Mouse (Mus musculus): ENCODE results near the gene Ankmy2.

The Ankmy2 gene

DNA sequence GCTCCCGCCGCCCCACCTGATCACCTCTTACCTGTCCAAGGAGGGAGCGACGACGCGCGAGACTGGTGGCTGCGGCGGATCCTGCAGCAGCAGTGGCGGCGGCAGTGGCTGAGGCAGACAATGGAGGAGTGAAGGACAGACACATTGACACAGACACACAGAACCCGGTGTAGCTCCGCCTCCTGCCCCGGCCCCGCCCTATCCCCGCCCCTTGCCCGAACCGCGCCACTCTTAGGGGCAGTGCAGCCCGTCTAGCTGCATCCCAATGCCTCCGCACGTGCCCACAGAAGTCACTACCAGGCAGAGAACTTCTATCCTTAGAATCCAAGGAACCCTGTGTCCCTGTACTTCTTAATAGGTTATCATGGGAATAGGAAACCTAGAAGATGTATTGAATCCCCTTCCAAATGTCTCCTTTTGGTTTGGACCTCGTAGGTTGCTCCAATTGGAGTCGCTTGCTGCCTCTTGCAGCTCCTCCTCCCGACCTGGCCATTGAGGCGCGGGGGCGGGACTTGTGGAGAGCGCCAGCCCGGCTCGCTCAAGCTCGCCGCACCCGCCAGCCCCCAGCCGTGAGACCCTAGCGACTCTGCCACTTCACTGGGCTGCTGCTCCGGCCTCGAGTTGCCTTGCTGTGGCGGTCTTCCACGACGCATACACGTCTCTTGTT, at the start of gene Ankmy2:
TSS of gene Ankmy2 (plus strand) at position 478 of the 667 bp plus-strand sequence.
- peak; percentile 89 to 90 for DNase-seq

- DNase-seq = no peak
These were observed 48.5 kb upstream of the Ankmy2 start for GRCm38 (mm10) chr12:36108442-36108841.

GRCm38 (mm10) chr12:36110457-36110856, 46.5 kb upstream of the Ankmy2 start:
- no peak for DNase-seq

- DNase-seq = no peak
These were observed 45.8 kb upstream of the Ankmy2 start for GRCm38 (mm10) chr12:36111110-36111509.

DNA sequence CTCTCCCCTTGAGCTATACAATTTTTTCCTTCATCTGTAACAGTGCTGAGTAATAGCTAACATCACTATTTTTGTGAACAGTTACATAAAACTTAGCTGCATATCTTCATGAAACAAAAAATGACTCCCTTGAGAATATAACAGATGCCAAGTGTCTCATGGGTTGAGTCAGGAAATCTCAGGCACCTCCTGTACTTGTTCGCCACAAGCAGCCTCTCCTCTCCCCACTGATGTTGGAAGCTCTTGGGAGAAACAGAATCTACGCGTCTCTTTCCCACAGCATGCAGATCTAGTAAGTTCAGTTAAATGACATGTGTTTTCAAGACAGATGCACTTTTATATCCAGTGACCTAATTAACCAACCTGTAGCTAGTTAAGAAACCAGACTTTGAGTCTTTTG, 44.8 kb upstream of the Ankmy2 start:
- no peak for DNase-seq

- DNase-seq = no peak
These were observed 39.8 kb upstream of the Ankmy2 start for GRCm38 (mm10) chr12:36117161-36117560.

DNA sequence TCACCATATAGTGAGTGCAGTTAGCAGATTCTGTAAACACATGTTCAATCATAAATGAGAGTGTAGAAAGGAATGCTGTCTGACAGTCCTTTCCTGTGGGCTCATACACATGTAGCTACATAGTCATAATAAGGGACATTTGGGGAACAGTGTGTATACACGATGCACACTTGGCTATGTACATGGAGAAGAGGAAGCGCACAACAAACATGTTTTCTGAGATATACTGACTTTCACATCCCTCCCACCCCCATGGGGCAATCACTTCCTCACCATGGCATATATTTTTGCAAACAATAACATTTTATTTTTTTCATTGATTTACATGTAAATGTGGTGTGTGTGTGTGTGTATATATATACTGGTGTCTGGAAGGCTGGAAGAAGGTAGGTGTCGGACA, 37.7 kb upstream of the Ankmy2 start:
- DNase-seq = no peak

DNA sequence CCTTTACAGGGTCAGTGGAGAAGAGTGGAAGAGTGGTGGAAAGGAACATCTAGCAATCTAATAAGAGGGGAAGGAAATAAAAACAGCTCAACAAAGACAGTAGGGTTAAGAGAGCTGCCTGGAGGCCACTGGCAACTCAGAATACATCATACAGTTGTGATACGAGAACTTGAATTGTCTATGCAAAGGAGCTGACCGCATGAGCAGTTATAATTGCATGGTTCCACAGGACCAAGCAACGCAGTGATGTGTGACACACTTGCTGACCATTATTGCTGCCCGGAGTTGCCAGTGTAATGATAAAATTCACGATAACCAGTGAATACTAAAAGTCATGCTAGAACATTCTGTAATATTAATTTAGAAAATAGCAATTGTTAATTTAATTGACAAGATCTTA, 30.9 kb upstream of the Ankmy2 start:
- no peak for DNase-seq

DNA sequence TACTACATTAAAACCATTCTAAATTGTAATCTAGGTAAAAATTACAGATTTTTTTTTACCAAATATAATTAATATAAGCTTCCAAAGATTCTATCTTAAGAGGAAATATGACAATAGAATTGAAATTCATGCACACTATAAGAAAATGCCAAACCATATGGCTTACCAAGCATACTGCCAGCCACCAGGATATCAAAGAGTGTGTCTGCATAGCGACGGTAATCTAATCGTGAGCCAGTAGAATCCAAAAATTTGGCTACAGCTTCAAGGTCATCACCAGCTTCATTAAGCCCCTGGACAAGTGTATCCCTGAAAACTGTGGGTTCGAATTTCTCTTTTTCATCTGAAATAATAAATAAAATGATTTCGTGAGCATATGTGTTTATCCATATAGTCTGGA, 27.1 kb upstream of the Ankmy2 start:
- DNase-seq = no peak

DNA sequence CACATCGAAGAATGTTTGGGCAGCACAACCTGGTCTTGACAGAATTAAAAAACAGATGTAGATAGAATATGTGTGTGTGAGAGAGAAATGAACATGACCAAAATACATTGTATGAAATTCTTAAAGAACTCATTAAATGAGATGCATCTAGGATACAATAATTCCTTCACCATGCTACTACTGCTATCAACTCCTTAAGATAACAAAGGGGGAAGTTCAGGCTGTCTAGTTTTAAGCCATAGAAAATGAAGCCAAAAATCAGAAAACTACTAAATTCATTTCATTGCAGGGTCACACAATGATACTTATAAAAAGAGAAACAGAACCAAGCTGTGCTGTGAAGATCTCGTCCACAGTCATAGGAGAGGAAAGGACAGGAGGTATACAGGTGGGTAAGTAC, 24.7 kb upstream of the Ankmy2 start:
- DNase-seq = no peak

DNA sequence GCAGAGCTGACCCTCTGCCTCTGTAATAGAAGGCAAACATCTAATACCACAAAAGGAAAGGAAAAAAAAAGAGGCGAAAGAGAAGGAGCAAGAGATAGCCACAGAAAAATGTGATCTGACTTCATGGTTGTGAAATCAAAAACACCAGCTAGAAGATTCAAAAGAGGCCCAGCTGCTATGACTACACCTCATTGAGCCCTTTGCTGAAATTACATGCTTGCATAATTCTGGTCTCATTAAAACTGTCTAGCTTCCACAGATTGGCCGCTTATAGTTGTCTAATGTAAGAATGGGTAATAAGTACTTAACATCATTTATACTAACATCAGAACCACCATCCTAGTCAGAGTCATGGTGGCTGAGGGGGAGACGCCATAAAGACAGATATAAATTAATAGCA, 24.2 kb upstream of the Ankmy2 start:
- no peak for DNase-seq

DNA sequence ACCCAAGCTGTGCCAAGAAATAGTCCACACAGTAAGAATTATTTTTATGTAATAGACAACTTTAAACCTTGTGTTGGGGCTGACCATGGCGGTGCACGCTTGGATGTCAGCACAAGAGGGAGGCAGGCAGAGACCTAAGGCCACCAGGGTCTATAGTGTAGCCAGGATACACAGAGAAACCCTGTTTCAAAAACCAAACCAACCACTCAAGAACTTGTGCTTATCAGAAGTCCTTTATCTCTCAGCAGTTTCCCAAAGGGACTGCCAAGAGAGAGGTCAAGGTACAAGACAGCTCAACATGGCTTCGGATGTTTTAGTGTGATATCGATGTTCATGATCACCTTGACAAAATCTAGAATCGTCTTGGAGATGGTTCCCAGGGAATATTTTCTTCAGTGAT, 23.4 kb upstream of the Ankmy2 start:
- no peak for DNase-seq

- no peak for DNase-seq
These were observed 22.8 kb upstream of the Ankmy2 start for GRCm38 (mm10) chr12:36134111-36134510.

DNA sequence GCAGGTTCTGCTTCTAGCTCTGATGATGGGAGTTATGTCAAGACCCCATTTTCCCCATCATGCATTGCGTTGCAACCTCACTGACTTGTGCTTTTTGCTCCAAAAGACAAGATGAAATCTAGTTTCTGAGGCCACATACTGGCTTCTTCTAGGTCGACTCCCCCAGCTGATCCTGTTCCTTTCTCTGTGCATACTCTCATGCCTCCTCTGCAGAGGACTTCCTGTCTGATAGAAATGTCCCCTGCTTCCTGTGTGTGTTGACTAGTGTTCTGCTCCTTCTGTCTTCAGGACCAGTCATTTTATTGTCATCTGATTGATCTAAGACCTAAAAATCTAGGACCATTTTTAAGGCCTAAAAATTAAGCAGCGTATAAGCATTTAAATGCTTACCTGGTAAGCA, 21.5 kb upstream of the Ankmy2 start:
- no peak for DNase-seq

DNA sequence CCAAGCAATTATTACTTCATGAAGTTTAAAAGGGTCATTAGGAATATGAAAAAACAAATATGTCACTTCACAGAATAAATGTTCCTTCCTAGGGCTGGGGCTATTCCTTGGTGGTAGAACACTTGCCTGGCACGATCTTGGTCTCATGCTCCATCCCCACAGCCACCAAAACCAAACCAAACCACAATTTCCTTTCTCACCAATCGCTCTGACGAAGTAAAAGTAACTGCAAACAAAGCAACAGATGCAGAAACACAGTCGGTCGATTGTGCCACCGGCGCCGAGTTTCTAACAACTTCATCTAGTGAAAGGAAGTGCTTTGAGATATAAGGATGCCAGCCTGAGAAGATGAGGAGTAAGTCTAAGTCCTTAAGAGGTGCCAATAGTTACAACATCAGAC, 20.6 kb upstream of the Ankmy2 start:
- DNase-seq = peak; percentile 20 to 33

DNA sequence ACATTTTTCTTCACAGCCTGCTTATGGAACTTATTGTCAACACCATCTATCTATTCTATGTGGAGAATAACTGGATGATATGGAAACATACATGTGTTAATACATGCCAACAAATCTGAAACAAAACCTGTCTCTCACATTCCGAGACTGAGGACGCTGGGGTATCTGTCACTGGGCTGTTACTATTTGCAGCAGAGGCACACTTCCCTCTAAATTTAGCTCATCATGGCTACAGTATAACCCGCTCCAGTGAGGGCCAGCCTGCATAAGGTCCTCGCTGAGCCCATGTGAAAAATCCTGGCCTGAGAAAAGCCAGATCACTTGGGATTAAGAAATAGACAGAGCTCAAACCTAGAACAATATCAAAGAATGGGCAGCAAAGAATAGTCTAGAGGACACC, 19.7 kb upstream of the Ankmy2 start:
- DNase-seq = no peak

GRCm38 (mm10) chr12:36140401-36140800, 16.5 kb upstream of the Ankmy2 start:
- DNase-seq = no peak

- DNase-seq = no peak
These were observed 10.5 kb upstream of the Ankmy2 start for GRCm38 (mm10) chr12:36146230-36147011.

DNA sequence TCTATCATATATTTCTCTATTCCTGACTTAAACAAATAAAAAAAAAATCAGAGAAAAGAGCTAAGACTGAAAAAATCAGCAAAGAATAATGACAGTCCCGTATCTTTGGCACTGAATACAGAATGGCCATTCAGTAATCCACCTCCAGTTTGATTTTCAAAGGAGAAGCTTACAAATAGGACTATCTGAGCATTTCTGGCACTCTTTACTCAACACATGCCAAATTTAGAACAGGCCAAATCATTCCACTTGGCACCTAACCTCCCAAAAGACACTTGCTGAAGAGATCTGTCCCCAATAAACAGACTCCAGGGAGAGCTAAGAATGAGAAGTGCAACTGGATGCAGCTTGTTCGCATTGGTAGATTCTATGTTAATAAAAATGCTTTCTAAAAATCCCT, 6.6 kb upstream of the Ankmy2 start:
- DNase-seq = no peak

- no peak for DNase-seq
These were observed 6.2 kb upstream of the Ankmy2 start for GRCm38 (mm10) chr12:36150737-36151136.

DNA sequence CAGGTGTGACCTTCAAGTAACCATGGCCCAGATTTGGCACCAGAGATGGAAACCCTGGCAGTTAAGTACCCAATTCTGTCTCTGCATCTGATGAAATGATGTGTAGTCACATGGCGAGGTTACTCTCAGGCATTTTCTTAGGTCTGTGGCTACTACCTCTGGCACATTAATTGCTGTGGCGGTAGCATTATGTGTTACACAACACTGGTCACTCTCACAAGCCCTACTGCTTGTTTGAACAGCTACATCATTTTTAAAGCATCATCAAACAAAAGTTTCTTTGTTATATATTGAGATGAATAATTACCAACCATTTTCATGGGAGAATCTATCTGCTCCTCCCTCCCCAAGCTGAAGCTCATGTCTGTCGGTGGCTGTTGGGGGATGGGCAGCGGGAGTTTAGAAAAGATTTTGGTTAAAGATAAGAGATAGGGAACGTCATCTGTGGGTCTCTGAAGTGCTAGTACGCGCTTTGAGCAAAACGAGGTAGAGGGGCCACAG, 1.7 kb upstream of the Ankmy2 start:
- peak; percentile 23 to 28 for DNase-seq

DNA sequence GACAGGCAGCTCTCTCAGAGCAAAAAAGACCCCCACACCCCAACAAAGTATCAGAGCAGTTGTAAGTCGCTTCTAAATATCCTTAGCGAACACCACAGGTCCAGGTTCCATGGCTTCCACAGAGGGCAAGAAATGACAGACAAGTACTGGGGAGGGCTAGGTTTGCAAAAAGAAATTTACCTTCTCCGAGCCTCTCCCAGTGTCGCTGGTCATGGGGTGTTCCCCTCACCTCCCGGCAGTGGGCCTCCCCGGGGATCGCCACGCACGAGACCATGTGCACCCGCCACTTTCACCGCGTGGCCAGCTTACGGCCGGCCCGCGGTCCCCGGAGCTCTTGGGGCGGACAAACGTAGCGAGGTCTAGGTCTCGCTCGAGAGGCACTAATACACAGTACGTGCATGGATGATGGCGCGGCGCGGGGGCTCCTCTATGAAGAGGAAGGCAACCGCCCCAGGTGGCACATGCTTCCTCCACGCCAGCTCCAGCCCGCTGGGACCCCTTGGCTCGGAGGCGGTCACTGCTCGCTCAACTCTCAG, 745 bp upstream of the Ankmy2 start:
- DNase-seq = no peak

- no peak for DNase-seq
These were observed 357 bp downstream of the Ankmy2 start for GRCm38 (mm10) chr12:36157304-36157637.

DNA sequence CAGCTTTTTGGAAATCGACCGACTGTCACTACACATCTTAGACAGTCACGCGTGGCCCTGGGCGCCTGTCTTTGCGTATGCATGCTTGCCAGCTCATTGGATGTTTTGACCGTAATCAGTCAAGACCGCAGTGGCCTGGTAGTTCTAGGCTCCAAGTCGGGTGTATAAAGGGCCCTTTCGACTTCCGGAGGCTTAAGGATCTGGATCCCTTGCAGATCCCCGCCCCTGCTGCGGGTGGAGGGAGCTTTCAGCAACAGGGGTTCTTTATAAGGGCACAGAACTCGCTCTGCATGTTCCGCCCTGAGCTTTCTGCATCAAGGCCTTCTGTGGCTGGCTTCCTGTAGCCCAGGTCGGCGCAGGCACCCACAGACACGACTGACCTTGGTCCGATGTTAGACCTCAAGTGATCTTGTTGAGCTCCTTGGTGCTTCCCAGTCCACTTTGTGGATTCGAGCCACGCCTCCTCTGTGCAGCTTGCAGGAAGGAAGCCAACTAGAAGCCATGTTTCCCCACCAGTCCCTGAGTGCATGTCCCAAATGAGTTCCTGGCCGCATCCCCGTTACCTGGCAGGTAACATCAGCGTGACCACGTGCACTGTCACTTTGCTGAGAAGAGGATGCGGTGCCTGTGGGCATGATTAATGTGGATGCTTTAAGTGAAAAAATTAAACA, 859 bp downstream of the Ankmy2 start, which contains the start of gene Bzw2:
TSS of gene Bzw2 (minus strand) at position 443 of the 671 bp plus-strand sequence.
- peak; percentile 70 to 71 for DNase-seq
